Comparison of ENCODE assay signal across 8 mouse cellular contexts in the genomic region with DNA sequence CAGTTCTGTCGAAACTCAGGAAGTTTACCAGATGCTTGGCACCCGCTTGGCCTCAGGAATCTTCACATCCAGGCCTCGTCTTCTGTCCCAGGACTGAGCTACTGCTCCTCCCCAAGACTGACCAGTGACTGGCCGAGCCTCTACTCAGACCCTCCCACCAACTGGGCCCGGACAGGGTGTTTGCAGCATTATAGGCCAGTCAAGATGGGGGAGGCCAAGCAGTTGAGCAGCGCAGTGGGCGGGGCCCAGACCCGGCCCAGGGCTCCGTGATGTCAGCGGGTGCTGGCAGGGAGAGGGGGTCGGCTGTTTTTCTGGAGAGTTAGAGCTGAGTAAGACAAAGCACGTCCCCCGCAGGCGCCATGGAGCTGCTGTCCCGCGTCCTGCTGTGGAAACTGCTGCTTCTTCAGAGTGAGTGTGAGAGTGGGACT. TPM values are rescaled to one million over a fixed set of nuclear protein-coding genes. Genes with fewer than 3 reads are reported as not detected.
A peak's percentile ranks its signal among the peaks of the same experiment; 100 is the strongest.
DNase-seq lines count a peak whose midpoint lies in the region; ATAC-seq and TF ChIP-seq lines count a peak whose summit lies in the region.

Gene Mxra8, plus strand, starts transcription at position 198 of the 428 bp plus-strand sequence.

- intact Hi-C loops in left cerebral cortex, postnatal 4 days (cut with DNase I), result no loop called here

- H3K27ac ChIP-seq in kidney, adult 2 months (ENCODE audit: insufficient read depth, low read depth, low read length), result peak within 1 kb of the TSS; percentile 91
- peak within 1 kb of the TSS; percentile 95 for H3K27ac ChIP-seq in lung, embryonic 15.5 days

- peaks cover 19% of the 10 kb centered on the region for H3K4me1 ChIP-seq in kidney, adult 2 months (ENCODE audit: control insufficient read depth, insufficient read depth, low read length)
- peaks cover 47% of the 10 kb centered on the region for H3K4me1 ChIP-seq in lung, embryonic 15.5 days

- H3K9me3 ChIP-seq in lung, embryonic 15.5 days, result no peaks in the 10 kb centered on the region

- DNase-seq in left cerebral cortex, postnatal 4 days, result peak; percentile 59
- DNase-seq in left cerebral cortex, adult 18-20 months (ENCODE audit: low spot score in 2 of 2), result no peak
- peak; percentile 76 for DNase-seq in embryo, embryonic 11.5 days (ENCODE audit: low read depth, low spot score)
- DNase-seq in heart, adult 8-10 months (ENCODE audit: low spot score), result peak; percentile 89
- DNase-seq in kidney, adult 2 months, result peak; percentile 91
- DNase-seq in retina, embryonic 14.5 days (ENCODE audit: low spot score), result peak; percentile 67
- DNase-seq in layer of hippocampus, postnatal 25 days (ENCODE audit: extremely low spot score in 1 of 2, low spot score in 1 of 2), result no peak

- H3K4me2 ChIP-seq in lung, embryonic 15.5 days, result peak within 1 kb of the TSS; percentile 86

- WGBS in kidney, adult 2 months, result 29% methylated on average over 16 of the region's 16 CpGs
- WGBS in lung, embryonic 15.5 days, result 3% methylated on average over 16 of the region's 16 CpGs

- peak; percentile 94 for ATAC-seq in lung, embryonic 15.5 days (ENCODE audit: borderline replicate concordance, extremely low read depth, low FRiP score, low TSS enrichment)

- H3K4me3 ChIP-seq in kidney, adult 2 months (ENCODE audit: insufficient read depth, low read depth, low read length), result peak within 1 kb of the TSS; percentile 73
- peak within 1 kb of the TSS; percentile 60 for H3K4me3 ChIP-seq in lung, embryonic 15.5 days

- TF ChIP-seq CTCF in kidney, adult 2 months (conservative IDR thresholded peaks at IDR 0.05; ENCODE audit: insufficient read depth, insufficient read length, low read depth, low read length), result no peak

- TF ChIP-seq POLR2A in kidney, adult 2 months (IDR thresholded peaks at IDR 0.05; ENCODE audit: low read depth, low read length), result peak; percentile 14

- no peaks in the 10 kb centered on the region for H3K36me3 ChIP-seq in kidney, adult 2 months (ENCODE audit: control insufficient read depth, insufficient read depth, low read length)
- H3K36me3 ChIP-seq in lung, embryonic 15.5 days, result peaks cover 12% of the 10 kb centered on the region

- H3K27me3 ChIP-seq in kidney, adult 2 months (replicated peaks; ENCODE audit: control insufficient read depth, insufficient read depth, low read length), result no peaks in the 10 kb centered on the region
- no peaks in the 10 kb centered on the region for H3K27me3 ChIP-seq in lung, embryonic 15.5 days

- H3K9ac ChIP-seq in lung, embryonic 15.5 days, result peak within 1 kb of the TSS; percentile 65

RNA-seq across cellular contexts. Expression of gene Mxra8, which starts in this region (rescaled TPM):
- total RNA-seq in left cerebral cortex, postnatal 4 days (2021), result 10 to 100 TPM; 15.0 to 15.1 TPM
- 1 to 10 TPM; 6.2 to 7.3 TPM for total RNA-seq in left cerebral cortex, adult 18-20 months (2021)
- total RNA-seq in heart, adult 8-10 months (2022), result 10 to 100 TPM; 19.7 to 30.4 (median 24.4) TPM
- polyA plus RNA-seq in kidney, adult 2 months (2012; rRNA removed), result 98.0 and 115 TPM in 2 replicates
- polyA plus RNA-seq in lung, embryonic 15.5 days (2015; fragmentation: Nextera tagmentation; extraction: Ambion mirVana), result 194 and 223 TPM in 2 replicates
- total RNA-seq in layer of hippocampus, postnatal 25 days (2021), result 1 to 10 TPM; 7.5 to 7.7 TPM

Comparison
In these comparisons a context has a peak if more than half of its experiments do, and no peak if none do; other contexts are left out.
1. DNase-seq: peak in left cerebral cortex, postnatal 4 days (single experiment), embryo, embryonic 11.5 days (single experiment), heart, adult 8-10 months (single experiment), kidney, adult 2 months (single experiment) and retina, embryonic 14.5 days (single experiment); none in left cerebral cortex, adult 18-20 months (0 of 2) and layer of hippocampus, postnatal 25 days (0 of 2).